Mouse (Mus musculus) kidney, embryonic 14.5 days (tissue): ENCODE data around the gene Itgb7. TPM values are rescaled to one million over a fixed set of nuclear protein-coding genes. Genes with fewer than 3 reads are reported as not detected.

Source experiments
- ATAC-seq: fragments of 200-750 bp; cut with Nextera tagmentation; 2 replicates; pipeline ENCODE4 v1.8.0; 2017; ENCODE audit warnings: moderate number of reproducible peaks, mild to moderate bottlenecking, moderate TSS enrichment, moderate library complexity; ENCODE audit not compliant: low FRiP score, low TSS enrichment
- H3K27ac ChIP-seq: fragments of 300-500 bp; sonication (generic); 2 replicates; pipeline ENCODE4 v1.5.1; 2014; ENCODE audit warnings: low read depth, mild to moderate bottlenecking, low read length, moderate library complexity, mixed read lengths
- H3K27me3 ChIP-seq: fragments of 300-500 bp; sonication (generic); 2 replicates; pipeline ENCODE4 v1.6.1; 2014; ENCODE audit warnings: mild to moderate bottlenecking, low read length; ENCODE audit not compliant: control insufficient read depth, insufficient read depth
- H3K36me3 ChIP-seq: fragments of 300-500 bp; sonication (generic); 2 replicates; pipeline ENCODE4 v1.6.1; 2014; ENCODE audit warnings: low read length, mixed read lengths; ENCODE audit not compliant: control insufficient read depth, insufficient read depth
- H3K4me1 ChIP-seq: fragments of 300-500 bp; sonication (generic); 2 replicates; pipeline ENCODE4 v1.6.1; 2014; ENCODE audit warnings: low read length, mixed read lengths; ENCODE audit not compliant: control insufficient read depth, insufficient read depth
- H3K4me2 ChIP-seq: fragments of 300-500 bp; sonication (generic); replicated peaks from 2 replicates; pipeline ENCODE4 v1.6.1; 2014; ENCODE audit warnings: low read depth, mild to moderate bottlenecking, low read length
- H3K4me3 ChIP-seq: fragments of 300-500 bp; sonication (generic); 2 replicates; pipeline ENCODE4 v1.5.1; 2014; ENCODE audit warnings: mild to moderate bottlenecking, low read length
- H3K9ac ChIP-seq: fragments of 300-500 bp; sonication (generic); 2 replicates; pipeline ENCODE4 v1.6.1; 2014; ENCODE audit warnings: low read depth, mild to moderate bottlenecking, low read length, moderate library complexity
- H3K9me3 ChIP-seq: fragments of 300-500 bp; sonication (generic); 2 replicates; pipeline ENCODE4 v1.6.1; 2016; ENCODE audit warnings: low read length; ENCODE audit not compliant: control insufficient read depth
- WGBS: fragments of 180-500 bp; shearing (Covaris S2); extraction: QIAGEN DNeasy Blood & Tissue Kit; methylation state at CpG from one replicate; pipeline ENCODE4 v1.1.7; 2014; 5-methylcytosine and 5-hydroxymethylcytosine counted together
- polyA plus RNA-seq: library from polyadenylated mRNA; unstranded; fragments of >200 nt; fragmentation: Nextera tagmentation; extraction: Ambion mirVana; gene quantifications from 2 replicates; pipeline ENCODE4 v1.2.1, GENCODE M21; 2014

Itgb7 gene
- polyA plus RNA-seq, 1 experiment from 2014 or later, result 1.1 TPM

- peak overlapping the region; percentile 66 for H3K4me3 ChIP-seq
- H3K9ac ChIP-seq, result peak overlapping the region; percentile 74
- H3K27ac ChIP-seq, result peak overlapping the region; percentile 96
- H3K4me2 ChIP-seq, result peak overlapping the region; percentile 81
- no peaks in the 10 kb centered on the region; the same call in 1 of the 2 replicates for H3K27me3 ChIP-seq
- ATAC-seq, result no peak
- peaks cover 49% of the 10 kb centered on the region for H3K4me1 ChIP-seq
- no peaks in the 10 kb centered on the region; the same call in 1 of the 2 replicates for H3K36me3 ChIP-seq
- H3K9me3 ChIP-seq, result no peaks in the 10 kb centered on the region
- WGBS, result 3% methylated on average over 14 of the region's 14 CpGs
Observed at GRCm38 (mm10) chr15:102245461-102245881, 13.7 kb upstream of the Itgb7 start.

- Histone ChIP-seq H3K9ac (peak overlapping the region; percentile 74; the same call in 1 of the 2 replicates), H3K4me2 (peak overlapping the region; percentile 81), H3K4me3 (peak overlapping the region; percentile 66), H3K27ac (peak overlapping the region; percentile 3; the same call in 1 of the 2 replicates), H3K27me3 (no peaks in the 10 kb centered on the region; the same call in 1 of the 2 replicates), H3K36me3 (no peaks in the 10 kb centered on the region; the same call in 1 of the 2 replicates), H3K4me1 (peaks cover 41% of the 10 kb centered on the region), H3K9me3 (no peaks in the 10 kb centered on the region)
- WGBS, result 9% methylated on average over 18 of the region's 19 CpGs
- ATAC-seq, result no peak
Observed at GRCm38 (mm10) chr15:102244306-102245191, 12.8 kb upstream of the Itgb7 start.

DNA sequence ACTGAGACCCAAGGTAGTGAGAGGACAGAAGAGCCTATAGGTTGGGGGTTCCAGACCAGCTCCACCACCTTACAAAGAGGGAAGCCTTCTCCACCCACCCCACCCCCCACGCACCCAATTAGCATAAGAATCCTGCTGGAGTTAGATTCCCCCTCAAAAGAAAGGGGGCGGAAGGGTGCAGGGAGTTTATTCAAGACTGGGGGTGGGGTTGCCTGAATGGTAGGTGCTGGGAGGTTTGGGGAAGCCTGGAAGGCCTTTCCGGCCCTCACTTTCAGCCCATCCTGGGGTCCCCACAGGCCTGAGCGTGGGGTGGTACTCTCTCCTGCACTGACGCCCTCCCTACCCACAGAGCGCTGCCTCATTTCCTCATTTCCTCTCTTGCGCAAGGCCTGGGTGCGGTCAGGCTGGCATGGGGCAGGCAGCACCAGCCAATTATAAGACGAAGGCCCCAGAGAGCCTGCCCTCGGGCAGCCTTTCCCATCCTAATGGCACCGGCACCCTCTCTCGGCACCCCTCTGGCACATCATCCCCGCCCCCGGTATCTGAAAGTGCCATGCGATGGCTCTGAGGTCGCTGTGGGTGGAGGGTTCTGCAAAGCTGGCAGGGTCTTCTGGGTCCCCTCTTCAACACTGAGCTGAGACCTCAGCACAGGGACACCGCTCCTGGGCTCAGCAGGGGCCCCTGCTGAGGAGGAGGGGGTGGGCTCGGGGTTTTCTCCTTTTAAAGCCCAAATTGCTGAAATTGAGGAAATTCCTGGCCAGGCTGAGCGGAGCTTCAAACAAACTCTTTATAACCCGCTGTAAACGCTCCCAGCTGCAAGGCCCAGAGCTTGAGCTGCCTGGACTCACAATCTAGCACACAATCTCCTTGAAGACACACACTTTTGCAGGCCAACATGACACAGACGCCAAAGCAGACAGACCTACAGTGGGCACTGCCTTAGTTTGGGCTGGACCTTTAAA lies 11.8 kb upstream of the Itgb7 start:
- Histone ChIP-seq H3K4me1 (peaks cover 32% of the 10 kb centered on the region), H3K9ac (peak overlapping the region; percentile 74; the same call in 1 of the 2 replicates), H3K9me3 (no peaks in the 10 kb centered on the region), H3K27me3 (no peaks in the 10 kb centered on the region; the same call in 1 of the 2 replicates), H3K27ac (peak overlapping the region; percentile 38; the same call in 1 of the 2 replicates), H3K4me2 (peak overlapping the region; percentile 81), H3K36me3 (peaks cover 5% of the 10 kb centered on the region; the same call in 1 of the 2 replicates), H3K4me3 (peak overlapping the region; percentile 66)
- 21% methylated on average over 22 of the region's 22 CpGs for WGBS
- no peak for ATAC-seq

GRCm38 (mm10) chr15:102242404-102243228 lies 10.9 kb upstream of the Itgb7 start:
- H3K36me3 ChIP-seq, result peaks cover 6% of the 10 kb centered on the region; the same call in 1 of the 2 replicates
- no peak overlapping the region for H3K4me2 ChIP-seq
- no peak overlapping the region for H3K4me3 ChIP-seq
- no peaks in the 10 kb centered on the region; the same call in 1 of the 2 replicates for H3K27me3 ChIP-seq
- H3K9me3 ChIP-seq, result no peaks in the 10 kb centered on the region
- WGBS, result 31% methylated on average over 12 of the region's 12 CpGs
- H3K9ac ChIP-seq, result no peak overlapping the region
- H3K4me1 ChIP-seq, result peaks cover 24% of the 10 kb centered on the region; the same call in 1 of the 2 replicates
- H3K27ac ChIP-seq, result no peak overlapping the region
- ATAC-seq, result no peak

GRCm38 (mm10) chr15:102240607-102241006 lies 8.9 kb upstream of the Itgb7 start:
- no peak overlapping the region; the same call in 1 of the 2 replicates for H3K27ac ChIP-seq
- peaks cover 27% of the 10 kb centered on the region; the same call in 1 of the 2 replicates for H3K4me1 ChIP-seq
- H3K4me3 ChIP-seq, result no peak overlapping the region
- H3K9ac ChIP-seq, result no peak overlapping the region
- H3K9me3 ChIP-seq, result no peaks in the 10 kb centered on the region
- no peak for ATAC-seq
- 77% methylated on average over 4 of the region's 4 CpGs for WGBS
- H3K4me2 ChIP-seq, result no peak overlapping the region
- H3K36me3 ChIP-seq, result peaks cover 12% of the 10 kb centered on the region; the same call in 1 of the 2 replicates
- no peaks in the 10 kb centered on the region; the same call in 1 of the 2 replicates for H3K27me3 ChIP-seq

GRCm38 (mm10) chr15:102239851-102240250 lies 8.1 kb upstream of the Itgb7 start:
- Histone ChIP-seq H3K9ac (no peak overlapping the region), H3K27me3 (no peaks in the 10 kb centered on the region), H3K27ac (no peak overlapping the region), H3K36me3 (peaks cover 12% of the 10 kb centered on the region; the same call in 1 of the 2 replicates), H3K4me2 (no peak overlapping the region), H3K9me3 (no peaks in the 10 kb centered on the region), H3K4me3 (no peak overlapping the region), H3K4me1 (peaks cover 29% of the 10 kb centered on the region)
- ATAC-seq, result no peak
- 63% methylated on average over 11 of the region's 11 CpGs for WGBS

DNA sequence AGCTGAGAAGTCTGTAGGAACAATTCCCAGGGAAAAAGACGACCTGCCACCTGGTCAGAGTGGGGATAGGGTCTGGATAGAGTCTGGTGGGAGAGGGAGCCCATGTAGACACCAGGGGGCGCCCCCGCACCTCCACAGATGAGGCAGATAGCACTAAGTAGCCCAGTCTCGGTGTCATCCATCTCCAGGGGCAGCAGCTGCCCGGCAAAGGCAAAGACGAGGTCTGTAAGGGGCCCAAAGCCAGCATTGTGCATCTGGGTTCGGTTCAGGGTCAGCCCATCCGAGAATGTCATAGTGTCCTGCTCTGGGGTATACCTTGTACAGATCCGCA lies 7.5 kb upstream of the Itgb7 start:
- Histone ChIP-seq H3K9ac (no peak overlapping the region), H3K4me1 (peaks cover 25% of the 10 kb centered on the region), H3K4me2 (no peak overlapping the region), H3K9me3 (no peaks in the 10 kb centered on the region), H3K27ac (no peak overlapping the region), H3K27me3 (no peaks in the 10 kb centered on the region), H3K36me3 (peaks cover 12% of the 10 kb centered on the region; the same call in 1 of the 2 replicates), H3K4me3 (no peak overlapping the region)
- WGBS, result 11% methylated on average over 9 of the region's 9 CpGs
- ATAC-seq, result peak; percentile 79
